Mouse (Mus musculus) CH12.LX (cell line): Measurements from ENCODE around the gene Cdc42ep5. TPM values are rescaled to one million over a fixed set of nuclear protein-coding genes. Genes with fewer than 3 reads are reported as not detected.

Source experiments
- DNase-seq: peaks from one replicate; pipeline ENCODE4 v3.0.0-alpha.2; 2013; ENCODE audit errors: extremely low read depth
- H3K27ac ChIP-seq: 2 replicates; pipeline ENCODE4 v1.5.1; 2012; ENCODE audit warnings: low read depth, mild to moderate bottlenecking, control low read depth, moderate library complexity; ENCODE audit not compliant: insufficient read depth
- H3K27me3 ChIP-seq: replicated peaks from 2 replicates; pipeline ENCODE3; 2012; ENCODE audit warnings: inconsistent platforms
- H3K36me3 ChIP-seq, 2 experiments: replicated peaks in 1 of 2; 2 replicates each; pipeline versions ENCODE3 to v1.6.1; 2012; ENCODE audit warnings: inconsistent platforms in 1 of 2, low read length in 1 of 2, mild to moderate bottlenecking in 1 of 2, mixed read lengths in 1 of 2, moderate library complexity in 1 of 2; ENCODE audit not compliant: control insufficient read depth in 1 of 2, insufficient read depth in 1 of 2
- H3K4me1 ChIP-seq, 2 experiments: 2 replicates each; pipeline ENCODE4 v1.6.1; 2012; ENCODE audit warnings: inconsistent platforms in 1 of 2, moderate library complexity in 1 of 2; ENCODE audit not compliant: insufficient read depth in 2 of 2, control insufficient read depth in 1 of 2
- H3K4me2 ChIP-seq: 2 replicates; pipeline ENCODE4 v1.6.1; 2012; ENCODE audit warnings: low read depth, mild to moderate bottlenecking, control low read depth; ENCODE audit not compliant: poor library complexity, insufficient read depth, severe bottlenecking
- H3K4me3 ChIP-seq, 3 experiments: fragments of 150-350 bp in 1 of 3; sonication (generic) in 1 of 3; replicated peaks in 1 of 3; 2 replicates each; pipeline versions ENCODE3 to v1.5.1; 2011 to 2012; ENCODE audit warnings: low read depth in 2 of 3, low read length in 2 of 3, mild to moderate bottlenecking in 2 of 3, moderate library complexity in 2 of 3, control low read depth in 1 of 3, improper control_type of control experiment in 1 of 3, inconsistent platforms in 1 of 3, mixed read lengths in 1 of 3; ENCODE audit not compliant: poor library complexity in 1 of 3
- H3K79me2 ChIP-seq: replicated peaks from 2 replicates; pipeline ENCODE4 v1.6.1; 2012; ENCODE audit warnings: mild to moderate bottlenecking, moderate library complexity; ENCODE audit not compliant: control insufficient read depth, poor library complexity, insufficient read depth, severe bottlenecking; ENCODE audit errors: extremely low read depth
- H3K9ac ChIP-seq: 2 replicates; pipeline ENCODE4 v1.6.1; 2012; ENCODE audit warnings: low read depth, mild to moderate bottlenecking, control low read depth, moderate library complexity; ENCODE audit not compliant: insufficient read depth
- H3K9me3 ChIP-seq: replicated peaks from 2 replicates; pipeline ENCODE3; 2012; ENCODE audit warnings: low read length, inconsistent platforms, mixed read lengths
- BHLHE40 ChIP-seq: IDR thresholded peaks from 2 replicates; pipeline ENCODE4 v1.6.1; 2011; ENCODE audit warnings: mild to moderate bottlenecking, low read depth, low read length, improper control_type of control experiment
- CHD2 ChIP-seq: IDR thresholded peaks from 2 replicates; pipeline ENCODE4 v1.6.1; 2011; ENCODE audit warnings: low read length, improper control_type of control experiment
- ELF1 ChIP-seq: IDR thresholded peaks from 2 replicates; pipeline ENCODE4 v1.6.1; 2014; ENCODE audit warnings: low read depth, mild to moderate bottlenecking, inconsistent platforms, low read length, improper control_type of control experiment
- EP300 ChIP-seq: IDR thresholded peaks from 2 replicates; pipeline ENCODE4 v1.6.1; 2011; ENCODE audit warnings: low read length, improper control_type of control experiment
- ETS1 ChIP-seq: conservative IDR thresholded peaks from 2 replicates; pipeline ENCODE4 v1.6.1; 2012; ENCODE audit warnings: low read depth, mild to moderate bottlenecking, inconsistent platforms, low read length, improper control_type of control experiment, moderate library complexity
- GABPA ChIP-seq: IDR thresholded peaks from 2 replicates; pipeline ENCODE4 v1.6.1; 2012; ENCODE audit warnings: low read depth, low read length, improper control_type of control experiment, inconsistent platforms; ENCODE audit not compliant: insufficient replicate concordance
- HCFC1 ChIP-seq: IDR thresholded peaks from 2 replicates; pipeline ENCODE4 v1.6.1; 2012; ENCODE audit warnings: low read depth, mild to moderate bottlenecking, inconsistent platforms, low read length, improper control_type of control experiment
- JUN ChIP-seq: IDR thresholded peaks from 2 replicates; pipeline ENCODE4 v1.6.1; 2011; ENCODE audit warnings: low read depth, mild to moderate bottlenecking, low read length, improper control_type of control experiment, moderate library complexity; ENCODE audit not compliant: insufficient read depth
- MAFK ChIP-seq: IDR thresholded peaks from 2 replicates; pipeline ENCODE4 v1.6.1; 2011; ENCODE audit warnings: low read length, improper control_type of control experiment; ENCODE audit not compliant: insufficient replicate concordance
- MAZ ChIP-seq: IDR thresholded peaks from 2 replicates; pipeline ENCODE4 v1.6.1; 2012; ENCODE audit warnings: low read depth, mild to moderate bottlenecking, inconsistent platforms, low read length, improper control_type of control experiment, moderate library complexity
- POLR2A ChIP-seq: IDR thresholded peaks from 2 replicates; pipeline ENCODE4 v1.6.1; 2011; ENCODE audit warnings: low read depth, mild to moderate bottlenecking, improper control_type of control experiment, low read length
- RCOR1 ChIP-seq: conservative IDR thresholded peaks from 2 replicates; pipeline ENCODE4 v1.6.1; 2012; ENCODE audit warnings: low read depth, mild to moderate bottlenecking, inconsistent platforms, low read length, improper control_type of control experiment
- SIN3A ChIP-seq: IDR thresholded peaks from 2 replicates; pipeline ENCODE4 v1.6.1; 2012; ENCODE audit warnings: low read length, improper control_type of control experiment, inconsistent platforms
- TCF12 ChIP-seq: IDR thresholded peaks from 2 replicates; pipeline ENCODE4 v1.6.1; 2014; ENCODE audit warnings: low read depth, mild to moderate bottlenecking, inconsistent platforms, low read length, improper control_type of control experiment
- UBTF ChIP-seq: IDR thresholded peaks from 2 replicates; pipeline ENCODE4 v1.6.1; 2012; ENCODE audit warnings: low read depth, mild to moderate bottlenecking, inconsistent platforms, low read length, improper control_type of control experiment, moderate library complexity
- USF1 ChIP-seq: IDR thresholded peaks from 2 replicates; pipeline ENCODE4 v1.6.1; 2014; ENCODE audit warnings: low read depth, mild to moderate bottlenecking, inconsistent platforms, low read length, improper control_type of control experiment
- ZKSCAN1 ChIP-seq: IDR thresholded peaks from 2 replicates; pipeline ENCODE4 v1.6.1; 2012; ENCODE audit warnings: low read depth, inconsistent platforms, low read length, improper control_type of control experiment, borderline replicate concordance
- ZMIZ1 ChIP-seq: IDR thresholded peaks from 2 replicates; pipeline ENCODE4 v1.6.1; 2012; ENCODE audit warnings: low read depth, mild to moderate bottlenecking, inconsistent platforms, low read length, improper control_type of control experiment
- ZNF384 ChIP-seq: IDR thresholded peaks from 2 replicates; pipeline ENCODE4 v1.6.1; 2012; ENCODE audit warnings: low read depth, low read length, improper control_type of control experiment, inconsistent platforms
- dilution Hi-C: fragments of 300-500 bp; cut with MboI; formaldehyde crosslinking; loops from 2 replicates; pipeline ENCODE4 v1.14.3; 2020; ENCODE audit warnings: low sequenced_read_pairs; ENCODE audit not compliant: extremely low pct_unique_long_range_greater_than_20kb, extremely low pct_ligation_motif_present
- in situ Hi-C: fragments of 300-500 bp; cut with MboI; formaldehyde crosslinking; loops from 3 replicates; pipeline ENCODE4 v1.14.3; 2019; ENCODE audit warnings: low sequenced_read_pairs, low pct_ligation_motif_present, low pct_unique_long_range_greater_than_20kb, mixed read lengths
- polyA plus RNA-seq: library from polyadenylated mRNA; unstranded; fragments of >175 nt; gene quantifications from 2 replicates; pipeline ENCODE4 v1.2.1, GENCODE M21; 2012; ENCODE audit warnings: low read depth; ENCODE audit not compliant: insufficient read length
- total RNA-seq, 2 experiments: library from RNA; depleted of rRNA; stranded (reverse); fragments of 300-350 nt in 1 of 2; fragments of >200 nt in 1 of 2; gene quantifications; 2 replicates each; pipeline ENCODE4 v1.2.3; 2012 to 2014

Gene Cdc42ep5
- total and polyA plus RNA-seq, 3 experiments = 1.4 to 4.2 (median 2.1) TPM

- dilution Hi-C loops = no loop called here
These were observed 35.8 kb downstream of the Cdc42ep5 start for GRCm38 (mm10) chr7:4128860-4129259.

GRCm38 (mm10) chr7:4127894-4128293, 36.8 kb downstream of the Cdc42ep5 start:
- in situ Hi-C loops = loop anchor here (10.0 kb wide), 2 partner anchors 297 to 387 kb away; partner anchors contain the start of gene Tnnt1
- Histone ChIP-seq H3K4me3 (no peak overlapping the region), H3K4me2 (no peak overlapping the region), H3K9ac (no peak overlapping the region), H3K9me3 (no peaks in the 10 kb centered on the region), H3K36me3 (peaks cover 0 to 36% of the 10 kb centered on the region in 2 experiments), H3K27ac (no peak overlapping the region), H3K79me2 (no peaks in the 10 kb centered on the region), H3K4me1 (peaks cover 0 to 2% of the 10 kb centered on the region in 2 experiments; a peak in 1 of 4 replicates), H3K27me3 (no peaks in the 10 kb centered on the region)
- DNase-seq = no peak
- no peak for TF ChIP-seq TCF12
- TF ChIP-seq JUN = no peak
- no peak for TF ChIP-seq UBTF
- TF ChIP-seq USF1 = no peak
- TF ChIP-seq BHLHE40 = no peak
- TF ChIP-seq POLR2A = no peak
- TF ChIP-seq ETS1 = no peak
- no peak for TF ChIP-seq SIN3A
- TF ChIP-seq MAFK = no peak
- TF ChIP-seq CHD2 = no peak
- no peak for TF ChIP-seq MAZ
- no peak for TF ChIP-seq ZNF384
- no peak for TF ChIP-seq HCFC1
- TF ChIP-seq RCOR1 = no peak
- dilution Hi-C loops = no loop called here

More at GRCm38 (mm10) chr7:4128860-4129259, 35.8 kb downstream of the Cdc42ep5 start:
- no peak for DNase-seq
- in situ Hi-C loops = loop anchor here (10.0 kb wide), 2 partner anchors 296 to 386 kb away; partner anchors contain the start of gene Tnnt1
- H3K4me2 ChIP-seq = no peak overlapping the region
- no peak overlapping the region for H3K4me3 ChIP-seq
- H3K79me2 ChIP-seq = no peaks in the 10 kb centered on the region
- no peak overlapping the region for H3K27ac ChIP-seq
- H3K36me3 ChIP-seq = peaks cover 0 to 45% of the 10 kb centered on the region in 2 experiments
- TF ChIP-seq MAZ (no peak), GABPA (no peak), ETS1 (no peak), JUN (no peak), ELF1 (no peak), SIN3A (no peak), HCFC1 (no peak), ZMIZ1 (no peak), TCF12 (no peak), EP300 (no peak), ZKSCAN1 (no peak), UBTF (no peak)
- no peak overlapping the region for H3K9ac ChIP-seq
- H3K27me3 ChIP-seq = no peaks in the 10 kb centered on the region
- H3K4me1 ChIP-seq = peaks cover 0 to 9% of the 10 kb centered on the region in 2 experiments; a peak in 1 of 4 replicates
- no peaks in the 10 kb centered on the region for H3K9me3 ChIP-seq
